Mouse (Mus musculus): Measurements from ENCODE around the gene Tarbp1.
A peak's percentile ranks its signal among the peaks of the same experiment; 100 is the strongest.
"Not testable (repeated sequence)": the region's sequence is repeated elsewhere in the genome, so short reads cannot be mapped to it uniquely, and the experiment has no call there.

Tarbp1 gene

GRCm38 (mm10) chr8:126494160-126495110 lies 19.6 kb upstream of the Tarbp1 start:
- DNase-seq (ENCODE audit: low read depth in 1 of 2, low spot score in 2 of 2) = peak; percentile 45 to 48

DNA sequence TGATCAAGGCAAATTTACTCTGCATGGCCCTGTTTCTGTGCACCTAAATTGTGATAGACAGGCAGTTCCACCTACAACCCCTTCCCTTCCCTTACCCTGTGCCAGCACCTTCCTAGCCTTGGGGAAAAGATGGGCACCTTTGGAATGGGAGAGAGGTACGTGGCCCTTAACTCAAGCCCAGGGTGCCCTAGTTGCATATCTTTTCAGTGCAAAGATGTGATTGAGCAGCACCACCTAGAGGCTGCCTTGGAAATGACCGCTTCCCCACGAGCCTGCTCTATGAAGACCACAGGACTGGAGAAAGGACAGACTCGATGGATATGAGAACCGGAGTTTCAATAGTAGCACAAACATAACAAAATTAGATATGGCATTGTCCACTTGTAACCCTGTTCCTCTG lies 8.1 kb upstream of the Tarbp1 start:
- DNase-seq (ENCODE audit: low read depth in 1 of 2, low spot score in 2 of 2) = peak; percentile 18 to 51

DNA sequence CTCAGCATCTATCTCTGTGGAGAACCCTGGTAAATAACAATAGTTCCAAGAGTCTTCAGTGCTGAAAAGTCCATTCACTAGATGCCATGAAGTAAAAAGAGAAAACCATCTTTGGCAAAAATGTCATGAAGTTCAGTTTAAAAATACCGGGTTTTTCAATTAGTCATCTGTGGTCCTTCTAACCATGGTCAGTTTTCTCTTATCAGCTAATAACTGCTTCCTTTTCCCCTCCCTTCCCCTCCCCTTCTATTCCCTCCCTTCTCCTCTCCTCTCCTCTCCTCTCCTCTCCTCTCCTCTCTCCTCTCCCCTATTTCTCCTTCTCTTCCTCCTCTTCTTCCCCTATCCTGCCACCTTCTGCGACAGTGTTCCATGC lies 7.5 kb upstream of the Tarbp1 start:
- DNase-seq (ENCODE audit: low read depth in 1 of 2, low spot score in 2 of 2) = no peak

GRCm38 (mm10) chr8:126481494-126482347 lies 6.9 kb upstream of the Tarbp1 start:
- peak in 1 of 2 experiments; percentile 22 for DNase-seq (ENCODE audit: low read depth in 1 of 2, low spot score in 2 of 2)

- no peak for DNase-seq (ENCODE audit: low read depth in 1 of 2, low spot score in 2 of 2)
Measured at GRCm38 (mm10) chr8:126480366-126480765, 5.5 kb upstream of the Tarbp1 start.

DNA sequence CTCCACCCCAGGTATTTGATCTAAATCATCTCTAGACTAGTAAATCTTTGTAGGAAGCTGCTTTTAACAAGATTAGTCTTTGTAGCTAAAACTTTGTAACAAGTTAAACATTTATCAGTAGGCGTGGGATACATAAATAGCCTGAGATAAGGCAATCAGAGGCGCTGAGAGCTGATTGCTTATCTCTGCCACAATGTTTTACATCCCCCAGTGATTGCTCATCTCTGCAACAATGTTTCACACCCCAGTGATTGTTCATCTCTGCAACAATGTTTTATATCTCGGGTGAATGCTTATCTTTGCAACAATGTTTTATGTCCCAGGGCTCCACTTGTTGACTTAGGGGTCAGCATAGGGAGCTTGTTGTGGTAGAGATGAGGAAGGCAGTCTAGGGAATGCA lies 3.8 kb upstream of the Tarbp1 start:
- no peak for DNase-seq (ENCODE audit: low read depth in 1 of 2, low spot score in 2 of 2)

DNA sequence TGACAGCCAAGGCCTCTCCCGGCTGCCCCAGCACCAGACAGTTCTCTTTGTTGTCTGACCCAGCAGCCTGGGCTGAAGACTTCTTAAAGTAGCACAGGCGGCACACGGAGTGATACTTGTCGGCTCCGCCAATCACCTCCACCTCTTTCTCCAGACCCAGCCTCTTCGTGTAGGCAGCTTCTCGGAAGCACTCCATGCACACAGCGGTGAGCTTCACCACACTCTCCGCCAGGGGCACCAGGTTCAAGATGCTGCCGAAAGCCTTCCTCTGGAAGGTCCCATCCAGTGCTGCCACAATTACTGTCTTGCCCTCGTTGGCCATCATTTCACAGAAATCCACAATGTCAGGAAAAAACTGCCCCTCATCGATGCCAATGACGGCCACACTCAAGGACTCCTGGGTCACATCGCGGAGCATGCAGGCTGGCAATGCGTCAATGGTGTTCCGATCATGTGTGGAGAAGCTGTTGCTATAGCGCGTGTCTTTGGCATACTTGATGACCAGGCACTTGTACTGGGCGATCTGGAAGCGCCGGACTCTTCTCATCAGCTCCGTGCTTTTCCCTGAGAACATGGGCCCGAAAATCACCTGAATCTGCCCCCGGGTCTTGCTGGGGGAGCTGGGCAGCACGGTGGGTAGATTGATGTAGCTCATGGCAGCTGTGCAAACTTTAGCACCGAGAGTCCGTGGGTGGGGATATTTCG lies 1.4 kb upstream of the Tarbp1 start:
- not testable (repeated sequence) for DNase-seq (ENCODE audit: low read depth in 1 of 2, low spot score in 2 of 2)

DNA sequence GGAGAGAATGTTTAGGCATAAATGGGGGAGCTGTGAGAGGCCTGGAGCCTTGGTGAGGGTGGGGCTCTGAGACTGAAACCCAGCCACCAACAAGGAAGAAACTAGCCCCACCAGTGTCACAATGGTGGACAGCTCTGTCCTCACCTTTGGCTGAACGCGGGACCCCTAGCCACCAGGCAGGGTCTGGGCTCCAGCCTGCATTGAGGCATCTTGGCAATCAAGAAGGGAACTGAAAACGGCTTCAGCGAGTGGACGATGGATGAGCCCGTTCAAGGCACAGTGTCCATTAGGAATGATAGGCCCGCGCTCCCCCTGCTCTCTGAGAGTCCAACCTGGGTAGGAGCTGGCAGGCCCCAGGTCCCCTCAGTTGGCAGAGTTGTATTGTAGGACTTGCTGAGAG lies 873 bp upstream of the Tarbp1 start:
- DNase-seq (ENCODE audit: low read depth in 1 of 2, low spot score in 2 of 2) = not testable (repeated sequence)

- no peak for DNase-seq (ENCODE audit: low read depth in 1 of 2, low spot score in 2 of 2)
Measured at GRCm38 (mm10) chr8:126473802-126474298, 1.0 kb downstream of the Tarbp1 start.

DNA sequence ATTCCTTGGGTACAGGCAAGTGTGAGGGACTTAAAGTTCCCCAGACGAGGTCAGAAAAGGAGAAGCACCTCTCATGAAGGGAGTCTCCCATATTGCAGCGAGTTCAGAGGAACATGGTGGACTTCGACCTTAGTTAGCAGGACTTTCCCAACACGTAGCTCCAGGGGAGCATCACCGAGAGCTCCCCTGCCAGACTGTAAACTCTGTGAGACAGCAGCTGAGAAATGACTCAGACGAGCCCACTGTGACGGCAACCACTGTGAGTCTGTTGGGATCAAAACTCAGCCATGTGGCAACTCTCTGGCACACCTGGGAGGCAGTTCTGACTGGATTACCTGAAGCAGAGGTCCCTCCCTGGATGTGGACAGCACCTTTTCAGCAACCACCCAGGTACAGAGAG lies 10.8 kb downstream of the Tarbp1 start:
- DNase-seq (ENCODE audit: low read depth in 1 of 2, low spot score in 2 of 2) = no peak

DNA sequence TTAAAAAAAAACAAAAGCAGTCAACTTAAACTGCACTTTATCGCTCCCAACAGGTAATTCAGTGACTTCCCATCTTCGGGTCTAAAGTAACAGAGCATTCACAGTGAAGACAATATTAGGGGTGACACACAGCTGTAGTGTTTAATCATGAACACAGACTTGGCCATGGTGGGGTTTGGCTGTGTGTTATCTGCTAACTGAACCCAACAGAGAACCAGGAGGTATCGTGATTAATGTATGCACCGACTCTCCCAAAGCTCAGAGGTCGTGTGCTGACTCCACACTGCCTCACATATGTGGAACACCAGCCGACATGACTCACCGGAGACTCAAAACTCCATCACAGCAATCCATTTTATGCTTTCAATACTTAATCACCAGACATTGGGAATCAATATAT lies 13.1 kb downstream of the Tarbp1 start:
- no peak for DNase-seq (ENCODE audit: low read depth in 1 of 2, low spot score in 2 of 2)

GRCm38 (mm10) chr8:126460274-126460673 lies 14.6 kb downstream of the Tarbp1 start:
- no peak for DNase-seq (ENCODE audit: low read depth in 1 of 2, low spot score in 2 of 2)

GRCm38 (mm10) chr8:126455383-126455782 lies 19.5 kb downstream of the Tarbp1 start:
- DNase-seq (ENCODE audit: low read depth in 1 of 2, low spot score in 2 of 2) = no peak

DNA sequence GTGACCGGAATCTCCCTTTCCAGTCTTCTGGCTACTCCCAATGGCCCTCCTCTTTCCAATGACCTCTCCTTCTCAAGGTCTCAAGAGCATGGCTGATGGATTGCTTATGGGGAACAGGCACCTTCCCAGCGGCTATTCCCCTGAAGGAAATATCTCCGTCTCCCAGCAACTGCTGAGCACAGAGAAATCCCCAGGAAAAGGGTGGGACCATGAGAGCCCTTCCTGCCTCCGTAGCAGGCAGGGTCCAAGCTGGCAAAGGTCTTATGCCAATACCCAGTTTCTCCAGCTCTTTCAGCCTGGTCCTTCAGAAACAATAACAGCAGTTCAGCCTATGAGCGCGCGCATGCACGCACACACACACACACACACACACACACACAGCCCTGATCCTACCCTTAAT lies 23.7 kb downstream of the Tarbp1 start:
- DNase-seq (ENCODE audit: low read depth in 1 of 2, low spot score in 2 of 2) = no peak

DNA sequence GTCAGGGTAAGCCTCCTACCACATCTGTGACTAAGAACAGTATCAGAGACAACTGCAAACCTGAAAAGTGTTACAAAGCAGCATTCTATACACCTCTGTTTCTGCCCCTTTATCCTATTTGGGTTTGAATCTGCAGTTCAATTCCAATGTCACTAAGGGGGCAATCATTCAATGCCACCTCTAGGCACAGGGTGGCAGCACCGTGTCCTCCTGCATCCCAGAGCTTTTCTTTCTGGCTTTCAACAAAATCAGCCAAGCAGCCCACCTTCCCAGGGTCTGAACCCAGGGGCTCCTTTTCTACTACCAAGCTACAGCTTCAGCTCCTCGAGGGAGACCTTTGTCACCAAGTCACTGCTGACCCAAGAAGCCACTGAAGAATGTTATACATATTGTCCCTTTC lies 35.9 kb downstream of the Tarbp1 start:
- DNase-seq (ENCODE audit: low read depth in 1 of 2, low spot score in 2 of 2) = no peak

- DNase-seq (ENCODE audit: low read depth in 1 of 2, low spot score in 2 of 2) = no peak
Measured at GRCm38 (mm10) chr8:126433827-126434226, 41.0 kb downstream of the Tarbp1 start.

DNA sequence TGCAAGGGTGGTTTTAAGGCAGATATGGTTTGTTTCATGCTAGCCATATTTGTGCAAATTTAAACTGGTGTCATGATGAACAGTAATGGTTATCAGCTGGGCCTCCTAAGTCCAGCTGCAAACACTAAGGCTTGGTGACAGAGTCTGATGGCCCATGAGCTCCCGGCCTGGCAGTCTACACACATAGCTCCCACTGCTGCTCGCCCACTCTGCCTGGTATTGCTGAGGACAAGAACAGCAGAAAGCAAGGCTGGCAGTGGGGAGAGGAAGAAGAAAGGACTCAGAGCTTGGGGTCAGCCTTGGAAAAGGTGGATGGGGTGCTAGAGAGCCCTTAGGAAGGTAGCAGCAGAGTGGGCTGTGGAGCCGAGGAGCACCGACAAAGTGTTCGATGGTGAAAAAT lies 45.2 kb downstream of the Tarbp1 start:
- no peak for DNase-seq (ENCODE audit: low read depth in 1 of 2, low spot score in 2 of 2)

GRCm38 (mm10) chr8:126424946-126425345 lies 49.9 kb downstream of the Tarbp1 start:
- DNase-seq (ENCODE audit: low read depth in 1 of 2, low spot score in 2 of 2) = no peak

DNA sequence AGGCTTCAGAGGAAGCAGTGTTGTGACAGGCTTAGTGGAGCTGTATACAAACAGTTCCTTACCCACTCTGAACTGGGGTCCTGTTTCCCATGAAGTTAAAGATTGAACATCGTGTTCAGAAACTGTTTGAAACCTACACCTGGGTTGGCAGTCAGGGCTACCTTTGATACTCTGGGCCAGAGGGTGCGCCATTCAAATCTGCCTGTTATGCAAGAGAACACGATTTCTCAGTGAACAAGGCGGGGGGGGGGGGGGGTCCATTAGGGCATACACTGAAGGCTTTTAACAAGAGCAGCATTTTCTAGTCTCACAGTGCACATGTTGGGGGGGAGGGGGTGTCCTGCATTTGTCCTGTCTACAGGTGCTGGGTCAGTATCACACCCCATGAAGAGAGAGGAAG lies 50.7 kb downstream of the Tarbp1 start:
- no peak for DNase-seq (ENCODE audit: low read depth in 1 of 2, low spot score in 2 of 2)

- DNase-seq (ENCODE audit: low read depth in 1 of 2, low spot score in 2 of 2) = no peak
Measured at GRCm38 (mm10) chr8:126422920-126423300, 52.0 kb downstream of the Tarbp1 start.
